Mouse (Mus musculus) ES-Bruce4 (cell line): Measurements from ENCODE around the gene D13Ertd608e.

Experiments used
- CTCF ChIP-seq: IDR thresholded peaks from one replicate; pipeline ENCODE4 v1.8.1; 2011; ENCODE audit warnings: low read depth, low read length
- POLR2A ChIP-seq: IDR thresholded peaks from one replicate; pipeline ENCODE4 v1.8.1; 2011; ENCODE audit warnings: low read length; ENCODE audit not compliant: insufficient read depth

GRCm38 (mm10) chr13:119789851-119790717, 45.7 kb upstream of the D13Ertd608e start:
- no peak for TF ChIP-seq CTCF
- no peak for TF ChIP-seq POLR2A
